In the genomic region with DNA sequence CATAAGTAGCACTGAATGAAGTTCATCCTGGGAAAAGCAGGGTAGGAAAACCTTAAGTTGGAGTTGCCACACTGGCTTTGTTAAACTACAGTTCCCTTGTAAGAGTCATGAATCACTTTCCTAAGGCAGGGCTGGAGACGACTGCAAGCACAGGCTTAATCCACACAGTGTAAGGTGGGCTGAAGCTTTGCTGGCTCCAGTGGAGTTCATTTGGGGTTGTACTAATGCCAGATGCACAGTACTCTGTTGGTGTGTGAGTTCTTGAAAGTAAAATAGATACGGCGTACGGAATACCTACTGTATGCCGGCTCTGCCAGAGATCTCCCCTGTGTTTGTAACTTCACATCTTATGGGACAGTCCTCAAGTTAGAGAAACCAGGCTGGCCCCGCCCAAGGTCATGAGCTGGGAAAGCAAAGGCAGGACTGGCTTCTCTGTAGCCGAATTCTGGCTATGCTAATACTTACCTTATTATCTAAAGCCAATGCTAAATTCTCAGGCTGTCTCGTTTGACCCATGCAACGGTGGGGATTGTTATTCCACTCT, we compare ENCODE assay signal across 8 mouse cellular contexts. TPM values are rescaled to one million over a fixed set of nuclear protein-coding genes. Genes with fewer than 3 reads are reported as not detected.
DNase-seq lines count a peak whose midpoint lies in the region; ATAC-seq and TF ChIP-seq lines count a peak whose summit lies in the region.

No protein-coding gene starts in this region.

- peak overlapping the region; percentile 21 for H3ac ChIP-seq in myocyte (ENCODE audit: control insufficient read depth, insufficient read length)

- DNase-seq in lung, adult 2 months: no peak
- DNase-seq in lung, postnatal 14 days: no peak
- DNase-seq in layer of hippocampus, adult 18-20 months (ENCODE audit: low spot score in 2 of 2): no peak
- no peak for DNase-seq in thymus, adult 2 months
- DNase-seq in right cerebral cortex, postnatal 25 days: no peak

- 62% methylated on average over 9 of the region's 9 CpGs for WGBS in lung, adult 2 months
- 76% methylated on average over 9 of the region's 9 CpGs for WGBS in forebrain, embryonic 12.5 days
- WGBS in intestine, postnatal 0 days: 63% methylated on average over 9 of the region's 9 CpGs
- 92% methylated on average over 9 of the region's 9 CpGs for WGBS in thymus, adult 2 months

- no peaks in the 10 kb centered on the region for H3K27me3 ChIP-seq in forebrain, embryonic 12.5 days
- H3K27me3 ChIP-seq in intestine, postnatal 0 days (replicated peaks; ENCODE audit: control insufficient read depth, insufficient read depth, low read length): no peaks in the 10 kb centered on the region
- no peaks in the 10 kb centered on the region for H3K27me3 ChIP-seq in myocyte (ENCODE audit: control insufficient read depth, insufficient read depth, insufficient read length)
- H3K27me3 ChIP-seq in thymus, adult 2 months (ENCODE audit: control insufficient read depth, insufficient read depth, low read length): no peaks in the 10 kb centered on the region

- no peaks in the 10 kb centered on the region for H3K36me3 ChIP-seq in forebrain, embryonic 12.5 days (replicated peaks)
- H3K36me3 ChIP-seq in intestine, postnatal 0 days (ENCODE audit: control insufficient read depth, insufficient read depth): no peaks in the 10 kb centered on the region
- no peaks in the 10 kb centered on the region for H3K36me3 ChIP-seq in myocyte (ENCODE audit: control insufficient read depth, insufficient read depth)
- H3K36me3 ChIP-seq in thymus, adult 2 months (ENCODE audit: control insufficient read depth, insufficient read depth, low read length): no peaks in the 10 kb centered on the region

- peak; percentile 24; the same call in 1 of the 2 replicates for ATAC-seq in forebrain, embryonic 12.5 days (ENCODE audit: low FRiP score)
- ATAC-seq in intestine, postnatal 0 days: no peak

- H3K9me3 ChIP-seq in forebrain, embryonic 12.5 days: no peaks in the 10 kb centered on the region
- H3K9me3 ChIP-seq in intestine, postnatal 0 days (ENCODE audit: control insufficient read depth): no peaks in the 10 kb centered on the region

- TF ChIP-seq POLR2A in lung, adult 2 months (IDR thresholded peaks at IDR 0.05; ENCODE audit: borderline replicate concordance, extremely low read depth, low read depth, low read length): no peak
- TF ChIP-seq POLR2A in myocyte (IDR thresholded peaks at IDR 0.05; ENCODE audit: insufficient read length, low read depth): no peak
- no peak for TF ChIP-seq POLR2A in thymus, adult 2 months (IDR thresholded peaks at IDR 0.05; ENCODE audit: control insufficient read depth, extremely low read depth, insufficient read depth, low read length, poor library complexity)

- H3K4me1 ChIP-seq in lung, adult 2 months (ENCODE audit: control insufficient read depth, insufficient read depth, low read length): no peaks in the 10 kb centered on the region
- H3K4me1 ChIP-seq in forebrain, embryonic 12.5 days: peaks cover 16% of the 10 kb centered on the region
- H3K4me1 ChIP-seq in intestine, postnatal 0 days (replicated peaks; ENCODE audit: control insufficient read depth, insufficient read depth, low read length): no peaks in the 10 kb centered on the region
- H3K4me1 ChIP-seq in thymus, adult 2 months (replicated peaks; ENCODE audit: control insufficient read depth, insufficient read depth, low read length): peaks cover 3% of the 10 kb centered on the region; the same call in 1 of the 2 replicates

- H3K4me3 ChIP-seq in lung, adult 2 months (replicated peaks; ENCODE audit: extremely low read depth, low read depth, low read length): peak overlapping the region; percentile 59
- H3K4me3 ChIP-seq in forebrain, embryonic 12.5 days (replicated peaks): no peak overlapping the region
- no peak overlapping the region for H3K4me3 ChIP-seq in intestine, postnatal 0 days (ENCODE audit: low read depth, low read length)
- H3K4me3 ChIP-seq in myocyte: peak overlapping the region; percentile 34
- H3K4me3 ChIP-seq in thymus, adult 2 months (ENCODE audit: control insufficient read depth, insufficient read depth, low read length): no peak overlapping the region

- peak overlapping the region; percentile 88; the same call in 1 of the 2 replicates for H3K27ac ChIP-seq in forebrain, embryonic 12.5 days
- 0 out of 2 replicates have a peak overlapping the region, but pooled peaks have one; percentile 23 for H3K27ac ChIP-seq in intestine, postnatal 0 days (ENCODE audit: low read depth, low read length)
- no peak overlapping the region for H3K27ac ChIP-seq in thymus, adult 2 months (ENCODE audit: control insufficient read depth, insufficient read depth, low read length)

- H3K79me2 ChIP-seq in myocyte (ENCODE audit: control insufficient read depth, insufficient read depth): no peaks in the 10 kb centered on the region

- peak overlapping the region; percentile 66 for H3K4me2 ChIP-seq in forebrain, embryonic 12.5 days
- peak overlapping the region; percentile 61; the same call in 1 of the 2 replicates for H3K4me2 ChIP-seq in intestine, postnatal 0 days (replicated peaks; ENCODE audit: low read depth)
- peak overlapping the region; percentile 82 for H3K4me2 ChIP-seq in myocyte (ENCODE audit: low read depth)

- no peak for TF ChIP-seq CTCF in lung, adult 2 months (IDR thresholded peaks at IDR 0.05; ENCODE audit: insufficient read depth, low read length)
- TF ChIP-seq CTCF in intestine, postnatal 0 days (IDR thresholded peaks at IDR 0.05; ENCODE audit: low read depth): no peak
- TF ChIP-seq CTCF in thymus, adult 2 months (IDR thresholded peaks at IDR 0.05; ENCODE audit: borderline replicate concordance, control insufficient read depth, extremely low read depth, insufficient read depth, low read length, poor library complexity): no peak

- H3K9ac ChIP-seq in forebrain, embryonic 12.5 days: peak overlapping the region; percentile 74; the same call in 1 of the 2 replicates
- peak overlapping the region; percentile 55; the same call in 1 of the 2 replicates for H3K9ac ChIP-seq in intestine, postnatal 0 days (ENCODE audit: low read depth, low read length)

TF ChIP-seq in myocyte, 11 proteins besides CTCF, POLR2A, EP300 and RAD21:
- TF ChIP-seq E2F4 (IDR thresholded peaks at IDR 0.05; ENCODE audit: insufficient read depth): no peak
- TF ChIP-seq CEBPB (IDR thresholded peaks at IDR 0.05; ENCODE audit: insufficient read depth, poor library complexity, severe bottlenecking): no peak
- TF ChIP-seq USF1 (IDR thresholded peaks at IDR 0.05; ENCODE audit: low read depth): no peak
- TF ChIP-seq REST (IDR thresholded peaks at IDR 0.05; ENCODE audit: insufficient read depth, insufficient read length): no peak
- TF ChIP-seq MAX (IDR thresholded peaks at IDR 0.05; ENCODE audit: low read depth): no peak
- TF ChIP-seq MYOG (IDR thresholded peaks at IDR 0.05; ENCODE audit: control insufficient read depth in 1 of 3, insufficient read depth in 1 of 3, insufficient read length in 2 of 3, low read depth in 2 of 3): no peak
- no peak for TF ChIP-seq TCF12 (IDR thresholded peaks at IDR 0.05; ENCODE audit: insufficient read depth, poor library complexity, severe bottlenecking)
- TF ChIP-seq TCF3 (IDR thresholded peaks at IDR 0.05; ENCODE audit: insufficient read length, low read depth): no peak
- TF ChIP-seq POLR2AphosphoS2 (IDR thresholded peaks at IDR 0.05; ENCODE audit: insufficient read length, low read depth): no peak
- TF ChIP-seq MYOD1 (IDR thresholded peaks at IDR 0.05; ENCODE audit: control insufficient read depth in 1 of 3, insufficient read length in 2 of 3, low read depth in 2 of 3): no peak
- no peak for TF ChIP-seq SRF (IDR thresholded peaks at IDR 0.05; ENCODE audit: control insufficient read depth, insufficient read length, low read depth)

RNA-seq across cellular contexts. Expression of a gene that starts 3.3 kb away (rescaled TPM):
- 7.0 and 10.1 TPM in 2 replicates for polyA plus RNA-seq in lung, adult 2 months (2012; rRNA removed)
- 2.7 and 3.2 TPM in 2 replicates for polyA plus RNA-seq in forebrain, embryonic 12.5 days (2016; fragmentation: Nextera tagmentation; extraction: Ambion mirVana)
- polyA plus RNA-seq in intestine, postnatal 0 days (2015; fragmentation: Nextera tagmentation; extraction: Ambion mirVana): 3.6 and 4.4 TPM in 2 replicates
- polyA plus RNA-seq in myocyte (2012; fragmentation: generic; extraction: Trizol): 16.8 TPM
- 1 to 10 TPM; 4.8 to 5.2 TPM for total RNA-seq in layer of hippocampus, adult 18-20 months (2021)
- polyA plus RNA-seq in thymus, adult 2 months (2012; rRNA removed): 1.4 and 2.9 TPM in 2 replicates

Comparison
In these comparisons a context has a peak if more than half of its experiments do, and no peak if none do; other contexts are left out.
1. H3K4me3 ChIP-seq: peak in lung, adult 2 months (single experiment) and myocyte (single experiment); none in forebrain, embryonic 12.5 days (single experiment), intestine, postnatal 0 days (single experiment) and thymus, adult 2 months (single experiment).
2. Peak in every context shown above with its lines, with median percentiles within 50 percentile points of each other: H3K4me2 ChIP-seq.